Mouse (Mus musculus) cerebellum, adult (tissue): ENCODE results near the gene Zfp334.
A peak's percentile ranks its signal among the peaks of the same experiment; 100 is the strongest.

Source experiments
- ATAC-seq: cut with Nextera tagmentation; 2 replicates; pipeline ENCODE4 v1.9.2; 2017; ENCODE audit warnings: mild to moderate bottlenecking, moderate library complexity, mixed read lengths; ENCODE audit not compliant: insufficient number of reproducible peaks, low FRiP score, low TSS enrichment

Zfp334 gene

GRCm38 (mm10) chr2:165380050-165380449 is 8.0 kb downstream of the Zfp334 start:
- no peak for ATAC-seq

- ATAC-seq, result no peak
Observed at GRCm38 (mm10) chr2:165376001-165376400, 12.1 kb downstream of the Zfp334 start.

- no peak; the same call in 1 of the 2 replicates for ATAC-seq
Observed at GRCm38 (mm10) chr2:165375478-165375877, 12.6 kb downstream of the Zfp334 start.

GRCm38 (mm10) chr2:165371066-165371465 is 17.0 kb downstream of the Zfp334 start:
- ATAC-seq, result no peak

- ATAC-seq, result no peak
Observed at GRCm38 (mm10) chr2:165370348-165370747, 17.7 kb downstream of the Zfp334 start.

GRCm38 (mm10) chr2:165368496-165368895 is 19.6 kb downstream of the Zfp334 start, which contains the start of gene Zfp663:
TSS of gene Zfp663 (minus strand) at chr2:165368729.
- ATAC-seq, result no peak

- no peak for ATAC-seq
Observed at GRCm38 (mm10) chr2:165367868-165368439, 20.1 kb downstream of the Zfp334 start.

GRCm38 (mm10) chr2:165367047-165367520 is 21.0 kb downstream of the Zfp334 start:
- ATAC-seq, result no peak

GRCm38 (mm10) chr2:165364334-165365091 is 23.5 kb downstream of the Zfp334 start:
- peak; percentile 76; the same call in 1 of the 2 replicates for ATAC-seq

GRCm38 (mm10) chr2:165363282-165363681 is 24.8 kb downstream of the Zfp334 start:
- ATAC-seq, result no peak

- ATAC-seq, result no peak
Observed at GRCm38 (mm10) chr2:165360861-165361260, 27.2 kb downstream of the Zfp334 start.

- ATAC-seq, result no peak
Observed at GRCm38 (mm10) chr2:165351828-165352513, 36.1 kb downstream of the Zfp334 start.

GRCm38 (mm10) chr2:165349466-165349865 is 38.6 kb downstream of the Zfp334 start:
- ATAC-seq, result no peak

GRCm38 (mm10) chr2:165346180-165346579 is 41.9 kb downstream of the Zfp334 start:
- no peak for ATAC-seq

GRCm38 (mm10) chr2:165337191-165337590 is 50.9 kb downstream of the Zfp334 start:
- ATAC-seq, result no peak

GRCm38 (mm10) chr2:165332610-165333210 is 55.3 kb downstream of the Zfp334 start:
- ATAC-seq, result no peak

- no peak for ATAC-seq
Observed at GRCm38 (mm10) chr2:165329703-165330102, 58.4 kb downstream of the Zfp334 start.

GRCm38 (mm10) chr2:165328746-165329145 is 59.3 kb downstream of the Zfp334 start:
- no peak for ATAC-seq

- ATAC-seq, result no peak
Observed at GRCm38 (mm10) chr2:165327386-165327785, 60.7 kb downstream of the Zfp334 start.

GRCm38 (mm10) chr2:165326304-165327190 is 61.5 kb downstream of the Zfp334 start, which contains the start of gene Elmo2:
TSS of gene Elmo2 (minus strand) at chr2:165326479.
- peak; percentile 93 for ATAC-seq
